Mouse (Mus musculus): ENCODE data around the gene Cul7. TPM values are rescaled to one million over a fixed set of nuclear protein-coding genes. Genes with fewer than 3 reads are reported as not detected.

The Cul7 gene
- 10 to 100 TPM in 1 of 2 experiments, 1 to 10 TPM in 1; 8.8 to 14.4 TPM for total RNA-seq (2021)
- long read RNA-seq, experiment 1, partial matches to known transcripts: 9 of 9 reads
- long read RNA-seq, experiment 1, other reads (novel, unspliced or antisense): 0 of 9 reads
- long read RNA-seq, experiment 2, partial matches to known transcripts: 9 of 10 reads
- long read RNA-seq, experiment 2, other reads (novel, unspliced or antisense): 1 of 10 reads

- peak; percentile 95 for DNase-seq
Measured at GRCm38 (mm10) chr17:46650232-46651031, at the start of gene Cul7. Cul7 (plus strand) TSS chr17:46650337.

DNA sequence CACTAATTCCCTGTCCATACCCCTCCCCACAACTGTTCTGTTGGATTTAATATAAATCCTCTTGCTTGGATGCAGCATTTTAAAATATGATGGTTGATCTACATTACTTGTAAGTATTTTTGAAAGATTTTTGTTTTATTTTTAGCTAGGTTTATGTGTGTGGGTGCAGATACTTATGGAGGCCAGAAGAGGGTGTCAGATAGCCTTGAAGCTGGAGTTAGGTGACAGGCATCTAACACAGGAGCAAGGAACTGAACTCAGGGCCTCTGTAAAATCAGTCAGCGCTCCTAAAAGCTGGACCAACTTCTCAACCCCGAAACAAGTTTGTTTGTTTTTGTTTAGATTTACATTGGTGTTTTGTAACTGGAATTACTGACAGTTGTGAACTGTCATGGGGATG is 49.6 kb upstream of the Cul7 start:
- no peak for DNase-seq

GRCm38 (mm10) chr17:46602212-46602611 is 47.9 kb upstream of the Cul7 start:
- no peak for DNase-seq

DNA sequence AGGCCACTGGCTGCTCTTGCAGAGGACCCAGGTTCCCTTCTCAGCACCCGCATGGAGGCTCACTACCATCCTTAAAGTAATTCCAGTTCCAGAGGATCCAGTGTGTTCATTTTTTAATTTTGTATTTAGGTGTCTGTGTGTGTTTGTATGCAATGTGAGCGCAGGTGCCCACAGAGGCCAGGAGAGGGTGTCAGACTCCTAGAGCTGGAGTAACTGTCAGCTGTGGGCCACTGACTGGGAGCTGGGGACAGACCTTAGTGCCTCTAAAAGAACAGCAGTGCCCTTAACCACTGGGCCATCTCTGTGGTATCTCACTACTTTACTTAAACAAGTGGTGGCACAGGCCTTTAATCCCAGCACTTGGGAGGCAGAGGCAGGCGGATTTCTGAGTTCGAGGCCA is 46.9 kb upstream of the Cul7 start:
- no peak for DNase-seq

GRCm38 (mm10) chr17:46605126-46605525 is 45.0 kb upstream of the Cul7 start:
- no peak for DNase-seq

DNA sequence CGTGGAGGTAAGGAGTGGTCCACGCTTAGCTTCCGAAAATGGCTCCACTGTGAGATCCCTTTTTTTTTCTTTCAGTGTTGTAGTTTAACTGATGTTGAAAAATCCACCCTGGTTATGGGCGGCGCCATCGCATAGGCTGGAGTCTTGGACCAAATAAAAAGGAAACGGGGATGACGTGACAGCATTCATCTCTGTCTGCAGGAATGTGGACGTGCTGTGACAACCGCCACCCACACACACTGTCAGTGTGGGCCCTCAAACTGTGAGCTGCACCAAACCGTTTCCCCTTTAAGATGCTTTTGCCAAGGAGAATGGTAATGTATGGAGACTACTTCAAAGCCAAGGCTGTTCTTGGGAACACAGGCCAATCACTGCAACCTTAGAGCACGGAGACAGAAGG is 44.1 kb upstream of the Cul7 start:
- DNase-seq: no peak

- no peak for DNase-seq
Measured at GRCm38 (mm10) chr17:46609721-46610514, 40.2 kb upstream of the Cul7 start.

DNA sequence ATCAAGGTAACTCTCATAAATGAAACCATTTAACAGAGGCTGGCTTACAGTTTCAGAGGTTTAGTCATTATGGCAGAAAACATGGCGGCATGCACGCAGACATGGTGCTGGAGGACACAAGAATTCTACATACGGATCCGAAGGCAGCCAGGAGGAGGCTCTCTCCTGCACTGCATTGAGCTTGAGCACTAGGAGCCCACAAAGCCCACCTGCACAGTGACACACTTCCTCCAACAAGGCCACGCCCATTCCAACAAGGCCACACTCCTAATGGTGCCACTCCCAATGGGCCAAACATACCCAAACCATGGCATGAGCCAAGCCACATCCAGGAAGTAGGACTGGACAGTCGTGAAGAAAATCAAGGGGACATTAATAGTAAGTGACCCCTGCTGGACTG is 38.8 kb upstream of the Cul7 start:
- no peak for DNase-seq

- DNase-seq: no peak
Measured at GRCm38 (mm10) chr17:46612189-46612588, 37.9 kb upstream of the Cul7 start.

GRCm38 (mm10) chr17:46612820-46613219 is 37.3 kb upstream of the Cul7 start:
- DNase-seq: no peak

- no peak for DNase-seq
Measured at GRCm38 (mm10) chr17:46613229-46613628, 36.9 kb upstream of the Cul7 start.

DNA sequence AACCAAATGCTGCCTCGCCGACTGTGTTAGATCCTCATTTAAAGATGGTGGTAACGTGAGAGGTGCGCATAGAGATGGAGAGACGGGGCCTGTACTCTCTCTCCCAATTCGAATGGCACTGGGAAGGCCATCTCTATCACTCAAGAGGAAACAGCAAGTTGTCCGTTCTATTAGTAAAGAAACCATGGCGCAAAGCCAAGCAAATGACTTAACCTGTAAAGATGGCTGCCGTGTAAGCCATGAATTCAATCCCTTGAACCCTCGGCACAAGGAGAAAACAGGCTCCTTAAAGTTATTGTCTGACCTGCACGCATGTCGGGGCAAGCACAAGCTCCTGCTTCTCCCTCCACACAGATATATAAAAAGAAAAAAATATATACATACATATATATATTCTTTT is 32.3 kb upstream of the Cul7 start:
- no peak for DNase-seq

DNA sequence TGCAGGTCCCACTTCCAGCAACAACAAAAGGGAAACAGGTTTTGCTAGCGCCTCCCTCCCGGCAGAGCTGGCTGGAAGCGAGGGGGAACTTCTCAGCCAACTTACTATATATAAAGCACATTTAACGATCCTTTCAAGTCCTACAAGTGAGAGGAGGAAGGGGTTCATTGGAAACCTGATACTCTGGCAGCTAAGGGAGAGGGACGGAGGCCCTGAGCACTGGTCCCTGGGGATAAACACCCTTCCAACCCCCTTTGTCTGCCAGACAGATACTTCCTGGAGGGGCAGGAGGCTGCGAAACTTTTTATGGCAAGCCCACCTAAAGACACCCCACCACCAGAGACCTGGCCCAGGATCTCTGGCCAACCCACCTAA is 31.8 kb upstream of the Cul7 start:
- DNase-seq: no peak

- no peak for DNase-seq
Measured at GRCm38 (mm10) chr17:46618769-46619682, 31.1 kb upstream of the Cul7 start.

GRCm38 (mm10) chr17:46619683-46620357 is 30.3 kb upstream of the Cul7 start:
- DNase-seq: no peak

- DNase-seq: no peak
Measured at GRCm38 (mm10) chr17:46621324-46621723, 28.8 kb upstream of the Cul7 start.

DNA sequence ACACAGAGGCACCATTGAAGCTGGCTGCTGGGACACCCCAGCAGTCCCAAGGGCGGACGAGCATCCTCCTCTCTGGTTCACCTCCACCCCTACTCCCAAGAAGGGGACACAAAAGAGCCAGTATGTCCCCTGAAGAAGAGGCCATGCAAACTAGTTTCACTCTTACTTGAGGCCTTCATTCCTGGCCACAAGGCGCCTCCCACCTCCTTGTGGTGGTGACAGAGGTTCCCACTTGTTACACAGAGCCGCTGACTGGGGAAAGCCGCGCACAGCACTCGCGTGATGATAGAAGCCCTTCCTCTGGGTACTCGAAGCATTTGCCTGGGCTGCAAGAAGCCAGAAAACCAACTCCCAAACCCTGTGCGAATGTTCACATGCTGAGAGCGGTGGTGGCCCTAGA is 27.9 kb upstream of the Cul7 start:
- DNase-seq: no peak

DNA sequence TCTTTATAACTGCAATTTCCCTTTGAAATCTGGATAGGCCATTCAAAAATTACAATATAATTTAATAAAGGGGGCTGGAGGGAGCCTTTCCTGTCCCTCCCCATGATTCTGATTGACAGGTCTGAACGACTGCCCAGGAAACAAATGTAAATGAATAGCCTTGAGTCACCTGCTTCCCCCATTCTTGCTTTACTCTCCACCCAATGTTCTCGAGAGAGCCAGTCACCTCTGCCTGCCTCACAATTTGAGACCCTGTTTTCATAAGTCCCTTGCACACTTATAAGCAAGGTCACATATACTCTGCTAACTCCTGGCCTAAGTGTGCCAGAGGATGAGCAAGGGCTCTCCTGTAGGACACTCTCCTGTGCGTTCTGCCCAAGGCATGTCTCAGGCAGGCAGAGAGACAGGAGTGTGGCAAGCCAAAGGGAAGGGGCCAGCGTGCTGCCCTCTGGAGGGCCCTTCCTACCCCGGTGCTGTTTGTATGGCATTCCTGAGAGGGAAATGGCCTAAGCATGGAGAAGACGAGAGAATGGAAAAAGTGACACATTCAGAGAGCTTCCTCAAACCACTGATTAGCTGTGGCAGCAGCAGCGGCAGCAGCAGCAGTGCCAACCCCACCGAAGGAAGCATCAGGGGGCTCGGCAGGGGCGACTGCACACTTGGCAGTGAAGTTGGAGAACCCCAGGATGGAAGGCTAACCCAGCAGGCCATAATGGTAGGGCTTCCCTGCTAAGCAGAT is 26.1 kb upstream of the Cul7 start:
- DNase-seq: no peak

DNA sequence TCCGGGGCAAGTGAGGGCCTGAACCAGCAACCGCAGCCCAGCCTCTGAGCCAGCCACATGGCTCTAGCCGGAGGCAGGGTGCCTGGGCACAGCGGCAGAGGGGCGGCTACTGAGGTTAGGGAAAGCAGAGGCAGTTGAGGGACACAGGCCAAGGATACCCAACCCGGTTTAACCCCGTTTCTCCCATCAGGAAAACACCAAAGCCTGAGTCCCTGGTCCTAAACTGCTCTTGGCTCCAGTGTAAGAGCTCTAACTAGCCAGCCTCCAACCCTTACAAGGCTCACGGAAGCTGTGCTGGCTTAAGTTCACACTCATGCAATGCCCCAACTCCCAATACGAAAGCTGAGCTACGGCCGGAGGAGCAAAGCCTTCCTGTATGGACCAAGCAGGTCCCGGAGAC is 25.5 kb upstream of the Cul7 start:
- no peak for DNase-seq

DNA sequence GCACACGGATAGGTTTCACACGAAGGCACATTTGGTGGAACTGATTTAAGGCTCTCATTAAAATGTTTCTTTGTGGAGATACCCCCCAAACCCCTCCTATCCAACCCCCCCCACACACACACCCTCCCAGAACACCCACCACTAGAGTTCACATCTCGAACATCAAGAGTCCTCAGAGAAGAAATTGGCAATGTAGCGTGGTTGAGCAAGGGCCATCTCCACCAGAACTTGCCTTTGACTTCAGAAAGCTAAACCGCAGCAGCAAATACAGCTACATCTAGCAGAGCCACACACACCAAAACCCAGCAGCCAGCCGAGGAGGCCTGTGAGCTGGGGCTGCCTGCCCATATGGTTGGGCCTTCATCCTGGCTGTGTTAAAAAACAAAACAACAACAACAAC is 22.7 kb upstream of the Cul7 start:
- no peak for DNase-seq

DNA sequence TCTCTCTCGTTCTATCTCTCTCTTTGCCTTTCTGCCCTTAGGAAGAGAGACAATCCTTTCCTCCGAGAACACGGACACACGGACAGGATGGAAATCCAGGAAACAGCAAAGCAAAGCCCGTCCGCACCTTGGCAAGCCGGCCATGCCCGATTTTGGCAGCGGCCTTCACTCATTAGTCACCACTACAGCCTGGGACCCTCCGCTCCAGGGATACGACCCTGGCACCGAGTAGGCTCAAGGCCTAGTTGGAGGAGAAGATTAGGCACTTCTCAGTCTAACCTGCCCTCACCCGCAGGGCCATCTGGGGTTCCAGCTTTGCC is 21.7 kb upstream of the Cul7 start:
- DNase-seq: no peak

Measured in gastrocnemius, postnatal 25 days (tissue).